Mouse (Mus musculus): Measurements from ENCODE around the gene Pcna. TPM values are rescaled to one million over a fixed set of nuclear protein-coding genes. Genes with fewer than 3 reads are reported as not detected.
"Not testable (repeated sequence)": the region's sequence is repeated elsewhere in the genome, so short reads cannot be mapped to it uniquely, and the experiment has no call there.

Gene Pcna
- total RNA-seq, 1 experiment from 2014 or later = 659 TPM

DNA sequence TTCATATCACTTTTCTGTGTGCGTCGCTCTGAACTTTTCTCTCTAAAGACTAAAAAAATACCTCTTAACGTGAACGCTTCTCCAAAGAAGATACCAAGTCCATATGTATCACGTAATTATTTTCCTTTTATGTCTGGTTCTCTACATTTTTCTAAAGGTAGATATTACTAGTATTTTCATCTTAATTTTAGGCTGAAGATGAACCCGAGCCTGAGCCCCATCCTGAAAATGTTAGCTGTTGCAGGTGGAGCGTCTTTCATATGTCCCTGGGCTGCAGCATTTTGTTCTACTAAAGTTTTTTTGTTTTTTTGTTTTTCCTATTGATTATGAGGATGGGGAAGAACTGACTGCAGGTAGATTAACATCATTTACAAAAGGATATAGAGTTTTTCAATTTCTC lies 489 bp upstream of the Pcna start:
- ATAC-seq (replicated peaks in 1 of 2; ENCODE audit: insufficient read depth in 1 of 2, low FRiP score in 2 of 2, low TSS enrichment in 1 of 2, low read depth in 1 of 2, poor library complexity in 2 of 2, severe bottlenecking in 2 of 2) = no peak

- ATAC-seq (replicated peaks in 1 of 2; ENCODE audit: insufficient read depth in 1 of 2, low FRiP score in 2 of 2, low TSS enrichment in 1 of 2, low read depth in 1 of 2, poor library complexity in 2 of 2, severe bottlenecking in 2 of 2) = no peak
Measured at GRCm38 (mm10) chr2:132251911-132252310, 1.2 kb downstream of the Pcna start.

DNA sequence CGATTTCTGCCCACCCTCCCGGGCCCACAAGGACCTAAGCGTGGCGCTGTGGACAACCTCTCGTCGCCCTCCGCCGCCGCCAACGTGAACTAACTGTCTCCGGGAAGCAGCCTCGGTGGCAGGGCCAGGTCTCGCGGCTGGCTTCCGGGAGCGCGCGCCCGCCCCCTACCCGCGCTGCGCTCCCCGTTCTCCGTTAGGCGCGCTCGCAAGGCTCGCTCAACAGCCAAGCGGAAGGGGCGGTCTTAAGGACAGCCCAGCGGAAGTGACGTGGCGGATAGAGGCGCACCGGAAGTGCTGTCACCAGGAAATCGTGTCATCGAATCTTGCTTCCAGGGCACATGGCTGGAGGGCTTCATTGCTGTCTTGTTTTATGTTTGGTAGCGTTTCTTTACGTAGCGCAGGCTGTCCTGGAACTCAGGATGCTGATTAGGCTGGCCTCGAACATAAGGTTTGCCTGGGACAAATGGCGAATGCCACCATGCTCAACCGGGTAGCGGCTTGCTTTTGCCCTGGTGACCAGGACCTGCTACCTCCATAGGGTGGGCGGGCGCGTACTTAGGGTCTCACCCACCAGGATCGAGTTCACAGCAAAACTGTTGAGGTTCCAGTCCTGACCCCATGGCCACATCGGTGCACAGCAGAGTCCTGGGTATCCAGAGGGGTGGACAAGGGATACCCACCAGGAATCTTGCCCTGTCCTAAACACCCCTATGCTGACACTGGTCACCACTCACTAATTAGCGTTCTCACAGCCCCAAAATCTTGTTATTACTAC lies 5.4 kb downstream of the Pcna start, which contains the start of gene Tmem230:
Tmem230 (minus strand) TSS at position 269 of the 775 bp plus-strand sequence.
- ATAC-seq (replicated peaks in 1 of 2; ENCODE audit: insufficient read depth in 1 of 2, low FRiP score in 2 of 2, low TSS enrichment in 1 of 2, low read depth in 1 of 2, poor library complexity in 2 of 2, severe bottlenecking in 2 of 2) = peak; percentile 80 to 87

- peak in 1 of 2 experiments; percentile 24; a peak in 1 of 4 replicates for ATAC-seq (replicated peaks in 1 of 2; ENCODE audit: insufficient read depth in 1 of 2, low FRiP score in 2 of 2, low TSS enrichment in 1 of 2, low read depth in 1 of 2, poor library complexity in 2 of 2, severe bottlenecking in 2 of 2)
Measured at GRCm38 (mm10) chr2:132243370-132243769, 9.7 kb downstream of the Pcna start.

DNA sequence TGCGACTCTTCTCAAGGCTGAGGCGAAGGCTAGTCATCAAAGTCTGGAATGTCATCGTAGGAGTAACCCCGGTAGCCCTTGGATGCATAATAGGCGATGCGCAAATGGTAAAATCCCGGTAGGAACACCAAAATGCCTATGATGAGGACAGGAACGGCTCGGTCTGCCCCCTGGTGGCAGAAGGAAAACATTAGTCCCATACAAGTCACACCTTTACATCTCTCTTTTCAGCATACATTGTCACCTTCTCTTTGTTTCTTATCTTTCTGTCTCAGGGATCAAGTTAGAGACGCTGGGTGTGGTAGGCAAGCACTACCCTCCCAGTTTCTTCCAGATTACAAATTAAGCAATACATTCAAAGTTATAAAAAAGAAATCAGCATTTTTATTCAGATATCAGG lies 12.7 kb downstream of the Pcna start:
- peak in 1 of 2 experiments; percentile 36; a peak in 1 of 4 replicates for ATAC-seq (replicated peaks in 1 of 2; ENCODE audit: insufficient read depth in 1 of 2, low FRiP score in 2 of 2, low TSS enrichment in 1 of 2, low read depth in 1 of 2, poor library complexity in 2 of 2, severe bottlenecking in 2 of 2)

GRCm38 (mm10) chr2:132239434-132239833 lies 13.7 kb downstream of the Pcna start:
- ATAC-seq (replicated peaks in 1 of 2; ENCODE audit: insufficient read depth in 1 of 2, low FRiP score in 2 of 2, low TSS enrichment in 1 of 2, low read depth in 1 of 2, poor library complexity in 2 of 2, severe bottlenecking in 2 of 2) = not testable (repeated sequence)

GRCm38 (mm10) chr2:132235975-132236374 lies 17.1 kb downstream of the Pcna start:
- no peak for ATAC-seq (replicated peaks in 1 of 2; ENCODE audit: insufficient read depth in 1 of 2, low FRiP score in 2 of 2, low TSS enrichment in 1 of 2, low read depth in 1 of 2, poor library complexity in 2 of 2, severe bottlenecking in 2 of 2)

DNA sequence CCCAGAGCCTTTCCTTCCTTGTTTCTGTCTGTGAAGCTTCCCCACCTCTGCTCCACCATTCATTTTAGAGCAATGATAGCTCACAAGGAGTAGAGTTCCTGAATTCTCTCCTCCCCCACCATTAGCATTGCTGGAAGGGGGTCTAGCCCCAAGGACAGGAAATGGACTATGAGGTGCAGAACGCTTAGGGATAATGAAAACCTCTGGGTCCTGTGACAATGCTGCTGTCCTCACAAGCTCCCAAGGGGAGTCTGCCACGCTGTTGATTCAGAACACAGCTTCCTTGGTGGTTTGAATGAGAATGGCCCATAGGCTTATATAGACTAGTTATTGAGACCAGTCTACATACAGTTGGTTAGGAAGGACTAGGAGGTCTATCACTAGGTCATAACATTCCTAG lies 17.8 kb downstream of the Pcna start:
- ATAC-seq (replicated peaks in 1 of 2; ENCODE audit: insufficient read depth in 1 of 2, low FRiP score in 2 of 2, low TSS enrichment in 1 of 2, low read depth in 1 of 2, poor library complexity in 2 of 2, severe bottlenecking in 2 of 2) = no peak

- ATAC-seq (replicated peaks in 1 of 2; ENCODE audit: insufficient read depth in 1 of 2, low FRiP score in 2 of 2, low TSS enrichment in 1 of 2, low read depth in 1 of 2, poor library complexity in 2 of 2, severe bottlenecking in 2 of 2) = no peak
Measured at GRCm38 (mm10) chr2:132233985-132234765, 18.9 kb downstream of the Pcna start.

DNA sequence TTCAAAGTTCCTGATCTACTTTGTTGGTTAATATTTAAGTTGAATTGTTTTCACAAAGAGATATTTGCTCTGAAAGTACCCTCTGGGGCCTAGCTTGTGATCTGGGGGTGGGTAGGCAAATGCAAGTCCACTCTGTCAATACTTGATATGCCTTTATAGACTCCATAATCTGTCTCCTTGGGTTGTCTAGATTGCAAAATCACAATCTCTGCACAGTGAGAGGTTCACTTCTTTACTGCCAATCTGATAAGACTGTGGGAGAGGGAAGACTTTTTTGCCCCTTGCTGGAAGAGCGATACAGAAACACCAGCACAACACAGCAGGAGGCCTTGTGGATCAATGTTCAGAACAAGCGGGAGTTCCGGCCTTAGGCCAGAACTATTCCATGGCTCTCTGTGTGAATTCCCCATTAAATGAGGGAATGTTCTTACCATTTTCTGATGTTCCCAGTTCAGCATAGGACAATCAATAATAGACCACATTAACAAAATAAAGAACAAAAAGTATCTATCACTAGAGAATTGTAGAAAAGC lies 20.6 kb downstream of the Pcna start:
- no peak for ATAC-seq (replicated peaks in 1 of 2; ENCODE audit: insufficient read depth in 1 of 2, low FRiP score in 2 of 2, low TSS enrichment in 1 of 2, low read depth in 1 of 2, poor library complexity in 2 of 2, severe bottlenecking in 2 of 2)

GRCm38 (mm10) chr2:132224359-132224758 lies 28.8 kb downstream of the Pcna start:
- ATAC-seq (replicated peaks in 1 of 2; ENCODE audit: insufficient read depth in 1 of 2, low FRiP score in 2 of 2, low TSS enrichment in 1 of 2, low read depth in 1 of 2, poor library complexity in 2 of 2, severe bottlenecking in 2 of 2) = no peak

GRCm38 (mm10) chr2:132221611-132222073 lies 31.5 kb downstream of the Pcna start:
- no peak for ATAC-seq (replicated peaks in 1 of 2; ENCODE audit: insufficient read depth in 1 of 2, low FRiP score in 2 of 2, low TSS enrichment in 1 of 2, low read depth in 1 of 2, poor library complexity in 2 of 2, severe bottlenecking in 2 of 2)

- no peak for ATAC-seq (replicated peaks in 1 of 2; ENCODE audit: insufficient read depth in 1 of 2, low FRiP score in 2 of 2, low TSS enrichment in 1 of 2, low read depth in 1 of 2, poor library complexity in 2 of 2, severe bottlenecking in 2 of 2)
Measured at GRCm38 (mm10) chr2:132211995-132212656, 41.0 kb downstream of the Pcna start.

DNA sequence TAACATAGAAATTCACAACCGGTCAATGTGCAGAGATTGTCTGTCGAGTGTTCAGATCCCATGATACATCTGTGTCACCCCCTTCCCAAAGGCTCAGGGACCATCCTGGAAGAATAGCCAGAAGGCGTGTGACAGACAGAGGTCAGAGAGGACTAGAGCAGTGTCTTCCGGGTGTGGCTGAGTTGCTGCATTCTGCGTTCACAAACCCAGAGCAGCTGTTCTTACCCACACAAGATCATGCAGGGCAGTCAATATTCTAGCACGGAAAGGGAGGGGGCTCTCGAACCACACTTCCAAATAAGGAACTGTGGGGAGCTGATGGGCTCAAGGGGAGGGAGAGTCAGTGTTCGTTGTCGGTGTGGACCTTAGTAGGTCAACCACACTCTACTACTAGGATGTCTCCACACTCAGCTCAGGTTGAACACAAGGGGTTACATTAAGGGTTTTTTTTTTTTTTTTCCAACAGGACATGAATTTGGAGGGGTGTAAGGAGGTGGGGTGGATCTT lies 42.3 kb downstream of the Pcna start:
- ATAC-seq (replicated peaks in 1 of 2; ENCODE audit: insufficient read depth in 1 of 2, low FRiP score in 2 of 2, low TSS enrichment in 1 of 2, low read depth in 1 of 2, poor library complexity in 2 of 2, severe bottlenecking in 2 of 2) = no peak

GRCm38 (mm10) chr2:132208246-132208881 lies 44.8 kb downstream of the Pcna start:
- no peak for ATAC-seq (replicated peaks in 1 of 2; ENCODE audit: insufficient read depth in 1 of 2, low FRiP score in 2 of 2, low TSS enrichment in 1 of 2, low read depth in 1 of 2, poor library complexity in 2 of 2, severe bottlenecking in 2 of 2)

GRCm38 (mm10) chr2:132206316-132206881 lies 46.7 kb downstream of the Pcna start:
- no peak for ATAC-seq (replicated peaks in 1 of 2; ENCODE audit: insufficient read depth in 1 of 2, low FRiP score in 2 of 2, low TSS enrichment in 1 of 2, low read depth in 1 of 2, poor library complexity in 2 of 2, severe bottlenecking in 2 of 2)

DNA sequence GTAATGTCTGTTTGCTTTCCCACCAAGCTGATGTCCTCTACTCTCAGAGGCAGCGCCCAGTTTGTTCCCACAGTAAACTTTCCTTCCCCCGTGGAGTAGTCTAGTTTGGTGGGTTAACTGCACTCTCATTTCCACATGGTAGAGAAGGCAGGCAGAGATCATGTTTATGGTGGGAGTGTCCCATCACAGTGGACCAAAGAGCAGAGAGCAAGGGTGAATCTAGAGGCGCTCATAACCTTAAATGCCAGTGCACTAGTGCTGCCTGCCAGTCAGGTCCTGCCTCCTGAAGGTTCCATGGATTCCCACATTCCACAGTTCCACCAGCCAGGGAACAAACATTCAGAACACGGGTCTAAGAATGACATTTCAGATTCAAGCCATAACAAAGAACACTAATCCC lies 47.6 kb downstream of the Pcna start:
- no peak for ATAC-seq (replicated peaks in 1 of 2; ENCODE audit: insufficient read depth in 1 of 2, low FRiP score in 2 of 2, low TSS enrichment in 1 of 2, low read depth in 1 of 2, poor library complexity in 2 of 2, severe bottlenecking in 2 of 2)
